Mouse (Mus musculus) G1E (cell line): Measurements from ENCODE around the gene Runx1. TPM values are rescaled to one million over a fixed set of nuclear protein-coding genes. Genes with fewer than 3 reads are reported as not detected.

Experiments
- ATAC-seq: 2 replicates; pipeline ENCODE4 v1.8.0; 2016; ENCODE audit warnings: mild to moderate bottlenecking; ENCODE audit not compliant: insufficient number of reproducible peaks, poor library complexity, low FRiP score, severe bottlenecking; ENCODE audit errors: extremely low read depth
- DNase-seq: peaks from one replicate; pipeline ENCODE4 v3.0.0; 2012; ENCODE audit warnings: low spot score
- H3K27me3 ChIP-seq: 2 replicates; pipeline ENCODE4 v1.6.1; 2012; ENCODE audit warnings: mild to moderate bottlenecking, low read length, inconsistent platforms; ENCODE audit not compliant: insufficient read depth
- H3K36me3 ChIP-seq: replicated peaks from 2 replicates; pipeline ENCODE3; 2012; ENCODE audit warnings: mild to moderate bottlenecking, inconsistent platforms
- H3K4me1 ChIP-seq: 2 replicates; pipeline ENCODE4 v1.6.1; 2012; ENCODE audit warnings: low read depth, low read length, inconsistent platforms, mixed read lengths; ENCODE audit not compliant: insufficient read depth
- H3K4me3 ChIP-seq: 2 replicates; pipeline ENCODE4 v1.5.1; 2012; ENCODE audit warnings: low read depth, mild to moderate bottlenecking, inconsistent platforms, low read length, moderate library complexity, mixed read lengths
- H3K9me3 ChIP-seq: replicated peaks from 2 replicates; pipeline ENCODE4 v1.6.1; 2012; ENCODE audit warnings: inconsistent platforms
- CTCF ChIP-seq: IDR thresholded peaks from 2 replicates; pipeline ENCODE4 v1.5.1; 2012; ENCODE audit warnings: low read depth, low read length, inconsistent platforms, mixed read lengths
- GATA1 ChIP-seq: IDR thresholded peaks from 2 replicates; pipeline ENCODE4 v1.6.1; 2012; ENCODE audit warnings: borderline replicate concordance, low read length, inconsistent platforms, mixed read lengths
- GATA2 ChIP-seq: IDR thresholded peaks from 2 replicates; pipeline ENCODE4 v1.6.1; 2012; ENCODE audit warnings: low read depth, low read length, inconsistent platforms, borderline replicate concordance
- POLR2AphosphoS5 ChIP-seq: IDR thresholded peaks from 2 replicates; pipeline ENCODE4 v1.6.1; 2012; ENCODE audit warnings: low read depth, low read length, inconsistent platforms; ENCODE audit not compliant: insufficient replicate concordance
- TAL1 ChIP-seq: conservative IDR thresholded peaks from 2 replicates; pipeline ENCODE4 v1.6.1; 2012; ENCODE audit warnings: low read depth, low read length, inconsistent platforms, mixed read lengths
- polyA plus RNA-seq: library from polyadenylated mRNA; stranded (reverse); fragments of >175 nt; gene quantifications from 2 replicates; pipeline ENCODE4 v1.2.3, GENCODE M21; 2012
- total RNA-seq, 2 experiments: library from RNA; stranded (forward) in 1 of 2; stranded (reverse) in 1 of 2; fragments of 200-1000 nt in 1 of 2; fragments of >200 nt in 1 of 2; fragmentation: Nextera tagmentation in 1 of 2; gene quantifications; 2 replicates each; pipeline ENCODE4 v1.2.3; 2014 to 2017

Gene Runx1
- total and polyA plus RNA-seq, 3 experiments = 36.1 to 213 (median 158) TPM

- Histone ChIP-seq H3K9me3 (no peaks in the 10 kb centered on the region), H3K27me3 (no peaks in the 10 kb centered on the region), H3K4me1 (peaks cover 48% of the 10 kb centered on the region), H3K4me3 (no peak overlapping the region), H3K36me3 (peaks cover 100% of the 10 kb centered on the region)
- TF ChIP-seq POLR2AphosphoS5 = no peak
- TF ChIP-seq CTCF = no peak
- no peak for TF ChIP-seq TAL1
- ATAC-seq (no peak), DNase-seq (no peak)
Measured at GRCm38 (mm10) chr16:92675677-92676076, 150.3 kb downstream of the Runx1 start.

DNA sequence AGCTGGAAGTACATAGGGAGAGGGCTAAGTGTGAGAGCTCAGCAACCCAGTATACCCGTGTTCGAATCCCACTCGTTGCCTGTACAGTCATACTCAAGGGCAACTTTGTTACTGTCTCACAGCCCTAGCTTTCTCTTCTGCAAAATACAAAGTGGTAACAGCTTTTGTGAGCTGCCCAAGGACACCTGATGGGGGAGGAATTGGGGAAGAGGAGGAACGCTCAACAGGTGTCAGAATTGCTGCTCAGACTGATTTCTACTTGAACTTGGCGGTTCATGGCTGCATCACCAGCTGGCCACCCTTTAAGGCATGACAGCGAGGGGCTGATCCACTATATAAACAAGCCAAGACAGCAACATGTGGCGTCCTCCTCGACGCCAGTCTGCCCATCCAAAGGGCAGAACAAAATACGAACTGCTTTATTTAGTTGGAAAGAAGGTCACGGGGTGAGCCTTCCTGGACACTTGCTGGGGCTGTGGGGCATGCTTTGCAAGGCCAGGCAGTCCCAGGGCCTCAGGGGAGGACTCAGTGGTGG is 151.0 kb downstream of the Runx1 start:
- no peaks in the 10 kb centered on the region for H3K9me3 ChIP-seq
- TF ChIP-seq CTCF (no peak), TAL1 (no peak), GATA1 (no peak), POLR2AphosphoS5 (no peak), GATA2 (no peak)
- peaks cover 50% of the 10 kb centered on the region for H3K4me1 ChIP-seq
- no peak overlapping the region; the same call in 1 of the 2 replicates for H3K4me3 ChIP-seq
- no peaks in the 10 kb centered on the region for H3K27me3 ChIP-seq
- ATAC-seq (no peak), DNase-seq (no peak)
- peaks cover 100% of the 10 kb centered on the region for H3K36me3 ChIP-seq

DNA sequence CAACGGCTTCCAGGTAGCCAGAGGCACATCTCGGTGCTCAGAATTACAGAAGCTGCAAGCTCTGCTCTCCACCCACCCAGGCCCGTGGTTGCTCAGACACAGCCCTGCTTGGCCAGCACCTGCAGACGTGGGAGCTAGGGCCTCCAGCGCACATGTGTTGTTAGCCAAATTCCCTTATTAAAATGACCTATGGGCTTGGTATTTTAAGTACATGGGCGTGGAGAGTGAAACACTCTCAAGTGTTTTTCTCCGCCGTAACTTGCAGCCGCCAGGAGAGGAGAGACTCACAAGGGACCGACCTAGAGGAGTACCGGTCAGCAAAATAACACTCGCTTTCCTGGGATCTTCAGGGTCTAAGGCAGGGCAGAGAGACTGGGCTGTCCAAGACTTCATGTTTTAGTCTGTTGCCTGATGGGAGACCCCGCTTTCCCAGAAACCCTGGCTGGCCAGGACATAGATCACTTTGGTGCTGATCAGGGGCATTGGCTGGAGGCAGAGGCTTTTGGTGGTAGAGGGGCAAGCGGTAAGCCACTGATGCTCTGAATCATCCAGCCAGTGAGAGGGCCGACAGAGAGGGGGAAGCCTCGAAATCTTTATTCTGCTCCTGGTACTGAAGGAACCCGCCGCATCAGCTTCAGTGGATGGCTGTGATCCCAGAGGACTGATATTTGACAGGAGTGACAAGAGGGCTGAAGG is 151.7 kb downstream of the Runx1 start:
- peaks cover 56% of the 10 kb centered on the region for H3K4me1 ChIP-seq
- TF ChIP-seq POLR2AphosphoS5 (no peak), CTCF (no peak), GATA1 (no peak), GATA2 (no peak), TAL1 (no peak)
- peaks cover 100% of the 10 kb centered on the region for H3K36me3 ChIP-seq
- DNase-seq (no peak), ATAC-seq (no peak)
- H3K27me3 ChIP-seq = no peaks in the 10 kb centered on the region
- no peaks in the 10 kb centered on the region for H3K9me3 ChIP-seq
- H3K4me3 ChIP-seq = no peak overlapping the region

- no peak for DNase-seq
- Histone ChIP-seq H3K36me3 (peaks cover 100% of the 10 kb centered on the region), H3K4me3 (no peak overlapping the region), H3K9me3 (no peaks in the 10 kb centered on the region), H3K4me1 (peaks cover 77% of the 10 kb centered on the region), H3K27me3 (no peaks in the 10 kb centered on the region)
- TF ChIP-seq POLR2AphosphoS5 (no peak), GATA2 (no peak), GATA1 (no peak), CTCF (no peak), TAL1 (no peak)
- ATAC-seq = no peak
Measured at GRCm38 (mm10) chr16:92668807-92669206, 157.1 kb downstream of the Runx1 start.

DNA sequence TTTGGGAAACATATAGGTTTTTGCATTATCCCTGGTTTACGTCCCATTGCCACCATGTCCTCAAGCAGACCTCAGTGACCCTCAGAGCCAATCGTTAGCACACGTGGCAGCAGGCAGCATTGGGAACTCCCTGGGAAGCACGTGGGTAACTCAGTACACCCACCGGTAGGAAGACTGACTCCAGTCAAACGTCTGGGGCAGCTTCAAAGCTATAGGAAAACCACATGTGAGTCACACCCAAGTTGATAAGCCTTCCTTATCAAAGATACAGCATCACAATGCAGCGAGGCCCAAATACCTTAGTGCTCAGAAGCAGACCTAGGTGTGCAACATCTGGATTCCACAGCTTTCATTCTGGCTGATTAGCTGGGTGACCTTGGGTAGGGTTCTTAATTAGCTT is 164.2 kb downstream of the Runx1 start:
- no peaks in the 10 kb centered on the region for H3K9me3 ChIP-seq
- ATAC-seq (peak; percentile 45; the same call in 1 of the 2 replicates), DNase-seq (no peak)
- H3K36me3 ChIP-seq = peaks cover 96% of the 10 kb centered on the region
- peaks cover 54% of the 10 kb centered on the region for H3K4me1 ChIP-seq
- no peak overlapping the region for H3K4me3 ChIP-seq
- TF ChIP-seq POLR2AphosphoS5 = no peak
- no peak for TF ChIP-seq GATA1
- TF ChIP-seq TAL1 = no peak
- TF ChIP-seq CTCF = no peak
- H3K27me3 ChIP-seq = no peaks in the 10 kb centered on the region

DNA sequence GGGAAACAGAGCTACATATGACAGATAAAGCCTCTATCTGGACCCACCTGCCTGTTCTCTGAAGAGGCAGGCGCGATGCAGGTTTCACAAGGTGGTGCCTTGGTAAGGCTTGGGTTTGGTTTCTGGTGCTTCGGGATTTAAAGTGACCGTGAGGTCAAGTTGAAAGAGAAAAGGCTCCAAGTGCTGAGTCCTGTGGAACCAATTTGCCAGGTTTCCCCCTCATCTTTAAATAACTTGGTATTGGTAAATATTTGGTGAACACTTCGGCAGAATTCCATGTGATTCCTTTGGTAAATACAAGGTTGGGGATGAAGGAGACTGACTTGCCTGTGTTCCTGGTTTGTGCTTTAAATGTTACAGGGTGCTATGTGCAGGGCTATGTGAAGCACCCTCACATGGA is 169.2 kb downstream of the Runx1 start:
- H3K4me3 ChIP-seq = no peak overlapping the region
- no peak for DNase-seq
- peaks cover 98% of the 10 kb centered on the region for H3K36me3 ChIP-seq
- no peaks in the 10 kb centered on the region for H3K9me3 ChIP-seq
- H3K4me1 ChIP-seq = peaks cover 63% of the 10 kb centered on the region
- H3K27me3 ChIP-seq = no peaks in the 10 kb centered on the region
- ATAC-seq = no peak
- no peak for TF ChIP-seq CTCF
- no peak for TF ChIP-seq GATA2
- TF ChIP-seq TAL1 = no peak
- no peak for TF ChIP-seq POLR2AphosphoS5
- TF ChIP-seq GATA1 = no peak
